Mouse (Mus musculus) lung, embryonic 16.5 days (tissue): ENCODE measurements around the gene Gm11213. TPM values are rescaled to one million over a fixed set of nuclear protein-coding genes. Genes with fewer than 3 reads are reported as not detected.

Experiments
- ATAC-seq: fragments of 200-750 bp; cut with Nextera tagmentation; 2 replicates; pipeline ENCODE4 v1.8.0; 2017; ENCODE audit warnings: low read depth, mild to moderate bottlenecking, moderate library complexity
- H3K27ac ChIP-seq: fragments of 300-500 bp; sonication (generic); 2 replicates; pipeline ENCODE4 v1.5.1; 2014; ENCODE audit warnings: mild to moderate bottlenecking, control low read depth, low read length
- H3K27me3 ChIP-seq: fragments of 300-500 bp; sonication (generic); 2 replicates; pipeline ENCODE4 v1.6.1; 2014; ENCODE audit warnings: low read depth, low read length, mixed read lengths; ENCODE audit not compliant: control insufficient read depth, insufficient read depth
- H3K36me3 ChIP-seq: fragments of 300-500 bp; sonication (generic); 2 replicates; pipeline ENCODE4 v1.6.1; 2014; ENCODE audit warnings: low read length; ENCODE audit not compliant: control insufficient read depth, insufficient read depth
- H3K4me1 ChIP-seq: fragments of 300-500 bp; sonication (generic); replicated peaks from 2 replicates; pipeline ENCODE4 v1.6.1; 2014; ENCODE audit warnings: low read length, mixed read lengths; ENCODE audit not compliant: control insufficient read depth, insufficient read depth
- H3K4me2 ChIP-seq: fragments of 300-500 bp; sonication (generic); 2 replicates; pipeline ENCODE4 v1.6.1; 2014; ENCODE audit warnings: low read depth, low read length, control low read depth
- H3K4me3 ChIP-seq: fragments of 300-500 bp; sonication (generic); 2 replicates; pipeline ENCODE4 v1.5.1; 2014; ENCODE audit warnings: mild to moderate bottlenecking, low read length, control low read depth
- H3K9ac ChIP-seq: fragments of 300-500 bp; sonication (generic); 2 replicates; pipeline ENCODE4 v1.6.1; 2014; ENCODE audit warnings: low read length, control low read depth
- H3K9me3 ChIP-seq: fragments of 300-500 bp; sonication (generic); 2 replicates; pipeline ENCODE4 v1.6.1; 2016; ENCODE audit warnings: low read length; ENCODE audit not compliant: control insufficient read depth
- WGBS: fragments of 180-500 bp; shearing (Covaris S2); extraction: QIAGEN DNeasy Blood & Tissue Kit; methylation state at CpG from one replicate; pipeline ENCODE4 v1.1.7; 2014; 5-methylcytosine and 5-hydroxymethylcytosine counted together
- polyA plus RNA-seq: library from polyadenylated mRNA; unstranded; fragments of >200 nt; fragmentation: Nextera tagmentation; extraction: Ambion mirVana; gene quantifications from 2 replicates; pipeline ENCODE4 v1.2.1, GENCODE M21; 2015

The Gm11213 gene
- polyA plus RNA-seq, 1 experiment from 2014 or later, result not detected

- no peak overlapping the region for H3K9ac ChIP-seq
- no peaks in the 10 kb centered on the region for H3K36me3 ChIP-seq
- ATAC-seq, result no peak
- H3K4me2 ChIP-seq, result no peak overlapping the region
- H3K27me3 ChIP-seq, result no peaks in the 10 kb centered on the region
- no peak overlapping the region for H3K27ac ChIP-seq
- WGBS, result 63% methylated on average over 2 of the region's 2 CpGs
- H3K4me3 ChIP-seq, result no peak overlapping the region
- no peaks in the 10 kb centered on the region for H3K9me3 ChIP-seq
- H3K4me1 ChIP-seq, result no peaks in the 10 kb centered on the region
Observed at GRCm38 (mm10) chr4:63621861-63622260, 16.8 kb upstream of the Gm11213 start.

GRCm38 (mm10) chr4:63608391-63608790 lies 3.3 kb upstream of the Gm11213 start:
- H3K4me2 ChIP-seq, result no peak overlapping the region
- no peaks in the 10 kb centered on the region for H3K36me3 ChIP-seq
- H3K9ac ChIP-seq, result no peak overlapping the region
- WGBS, result 66% methylated on average over 7 of the region's 7 CpGs
- no peak for ATAC-seq
- H3K4me3 ChIP-seq, result no peak overlapping the region
- H3K27me3 ChIP-seq, result no peaks in the 10 kb centered on the region
- H3K27ac ChIP-seq, result no peak overlapping the region
- H3K4me1 ChIP-seq, result no peaks in the 10 kb centered on the region
- no peaks in the 10 kb centered on the region for H3K9me3 ChIP-seq

GRCm38 (mm10) chr4:63605968-63606367 lies 907 bp upstream of the Gm11213 start:
- no peak overlapping the region for H3K27ac ChIP-seq
- H3K9me3 ChIP-seq, result no peaks in the 10 kb centered on the region
- no peaks in the 10 kb centered on the region for H3K36me3 ChIP-seq
- H3K4me1 ChIP-seq, result no peaks in the 10 kb centered on the region
- no peaks in the 10 kb centered on the region for H3K27me3 ChIP-seq
- H3K4me3 ChIP-seq, result no peak overlapping the region
- WGBS, result 56% methylated on average over 1 of the region's 1 CpGs
- ATAC-seq, result no peak
- H3K4me2 ChIP-seq, result no peak overlapping the region
- H3K9ac ChIP-seq, result no peak overlapping the region

- WGBS, result 81% methylated on average over 3 of the region's 3 CpGs
- Histone ChIP-seq H3K4me1 (no peaks in the 10 kb centered on the region), H3K4me3 (no peak overlapping the region), H3K27me3 (no peaks in the 10 kb centered on the region), H3K36me3 (no peaks in the 10 kb centered on the region), H3K9ac (no peak overlapping the region), H3K9me3 (no peaks in the 10 kb centered on the region), H3K4me2 (no peak overlapping the region), H3K27ac (no peak overlapping the region)
- no peak for ATAC-seq
Observed at GRCm38 (mm10) chr4:63605545-63605944, 484 bp upstream of the Gm11213 start.

- Histone ChIP-seq H3K4me2 (no peak overlapping the region), H3K9me3 (no peaks in the 10 kb centered on the region), H3K27me3 (no peaks in the 10 kb centered on the region), H3K4me3 (no peak overlapping the region), H3K27ac (no peak overlapping the region), H3K4me1 (no peaks in the 10 kb centered on the region), H3K36me3 (no peaks in the 10 kb centered on the region), H3K9ac (no peak overlapping the region)
- ATAC-seq, result no peak
Observed at GRCm38 (mm10) chr4:63601263-63601662, 3.8 kb downstream of the Gm11213 start.

GRCm38 (mm10) chr4:63600786-63601185 lies 4.3 kb downstream of the Gm11213 start:
- no peaks in the 10 kb centered on the region for H3K27me3 ChIP-seq
- no peaks in the 10 kb centered on the region for H3K4me1 ChIP-seq

GRCm38 (mm10) chr4:63596010-63596409 lies 9.1 kb downstream of the Gm11213 start:
- Histone ChIP-seq H3K36me3 (no peaks in the 10 kb centered on the region), H3K9ac (no peak overlapping the region), H3K27me3 (no peaks in the 10 kb centered on the region), H3K4me1 (peaks cover 8% of the 10 kb centered on the region; the same call in 1 of the 2 replicates), H3K4me3 (no peak overlapping the region), H3K9me3 (no peaks in the 10 kb centered on the region), H3K4me2 (no peak overlapping the region), H3K27ac (no peak overlapping the region)
- ATAC-seq, result no peak
- 87% methylated on average over 4 of the region's 4 CpGs for WGBS

More at GRCm38 (mm10) chr4:63600786-63601185, 4.3 kb downstream of the Gm11213 start:
- 76% methylated on average over 6 of the region's 6 CpGs for WGBS
- Histone ChIP-seq H3K9me3 (no peaks in the 10 kb centered on the region), H3K9ac (no peak overlapping the region), H3K4me3 (no peak overlapping the region), H3K36me3 (no peaks in the 10 kb centered on the region), H3K27ac (no peak overlapping the region), H3K4me2 (no peak overlapping the region)
- no peak for ATAC-seq

- H3K4me1 ChIP-seq, result peaks cover 8% of the 10 kb centered on the region; the same call in 1 of the 2 replicates
- no peak for ATAC-seq
- no peak overlapping the region for H3K4me3 ChIP-seq
- no peak overlapping the region for H3K27ac ChIP-seq
- no peaks in the 10 kb centered on the region for H3K36me3 ChIP-seq
- no peaks in the 10 kb centered on the region for H3K27me3 ChIP-seq
- H3K9ac ChIP-seq, result no peak overlapping the region
- WGBS, result 40% methylated on average over 10 of the region's 10 CpGs
- no peak overlapping the region for H3K4me2 ChIP-seq
- no peaks in the 10 kb centered on the region for H3K9me3 ChIP-seq
Observed at GRCm38 (mm10) chr4:63595259-63595658, 9.8 kb downstream of the Gm11213 start.

GRCm38 (mm10) chr4:63594459-63595110 lies 10.5 kb downstream of the Gm11213 start:
- no peak overlapping the region for H3K9ac ChIP-seq
- no peak overlapping the region for H3K4me2 ChIP-seq
- peaks cover 8% of the 10 kb centered on the region; the same call in 1 of the 2 replicates for H3K4me1 ChIP-seq
- no peak overlapping the region for H3K4me3 ChIP-seq
- ATAC-seq, result no peak
- H3K36me3 ChIP-seq, result no peaks in the 10 kb centered on the region
- no peaks in the 10 kb centered on the region for H3K27me3 ChIP-seq
- H3K9me3 ChIP-seq, result no peaks in the 10 kb centered on the region
- WGBS, result 55% methylated on average over 5 of the region's 5 CpGs
- no peak overlapping the region for H3K27ac ChIP-seq
